Mouse (Mus musculus) gastrocnemius, adult 8-10 months (tissue): Measurements from ENCODE around the gene Gm572. TPM values are rescaled to one million over a fixed set of nuclear protein-coding genes. Genes with fewer than 3 reads are reported as not detected.

Source experiments
- DNase-seq, 2 experiments: peaks; one replicate each; pipeline ENCODE4 v3.0.0; 2022; ENCODE audit warnings: low spot score in 2 of 2
- total RNA-seq, 4 experiments: library from RNA; stranded (reverse); gene quantifications; 2 replicates each; pipeline ENCODE4 v1.2.4; 2022

The Gm572 gene
- total RNA-seq, 4 experiments from 2014 or later: 7.3 to 9.2 (median 8.8) TPM

DNA sequence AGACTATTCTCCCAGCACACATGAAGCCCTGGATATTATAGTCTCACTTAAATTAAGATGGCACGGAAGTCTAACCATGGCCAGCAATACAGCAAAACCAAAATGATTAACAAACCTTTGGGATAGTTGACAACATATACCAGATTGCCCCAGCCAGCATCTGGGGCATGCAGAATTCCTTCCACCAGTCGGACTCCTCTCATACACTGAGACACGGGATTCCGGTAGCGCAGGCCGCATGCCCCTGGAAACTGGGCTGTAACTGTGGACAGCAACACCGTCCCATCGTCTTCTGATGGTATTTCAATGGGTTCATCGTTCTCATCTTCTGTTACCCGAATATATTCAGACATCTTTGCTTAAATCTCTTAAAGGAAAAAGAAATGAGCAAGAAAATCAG, 18.1 kb upstream of the Gm572 start:
- DNase-seq: no peak

DNA sequence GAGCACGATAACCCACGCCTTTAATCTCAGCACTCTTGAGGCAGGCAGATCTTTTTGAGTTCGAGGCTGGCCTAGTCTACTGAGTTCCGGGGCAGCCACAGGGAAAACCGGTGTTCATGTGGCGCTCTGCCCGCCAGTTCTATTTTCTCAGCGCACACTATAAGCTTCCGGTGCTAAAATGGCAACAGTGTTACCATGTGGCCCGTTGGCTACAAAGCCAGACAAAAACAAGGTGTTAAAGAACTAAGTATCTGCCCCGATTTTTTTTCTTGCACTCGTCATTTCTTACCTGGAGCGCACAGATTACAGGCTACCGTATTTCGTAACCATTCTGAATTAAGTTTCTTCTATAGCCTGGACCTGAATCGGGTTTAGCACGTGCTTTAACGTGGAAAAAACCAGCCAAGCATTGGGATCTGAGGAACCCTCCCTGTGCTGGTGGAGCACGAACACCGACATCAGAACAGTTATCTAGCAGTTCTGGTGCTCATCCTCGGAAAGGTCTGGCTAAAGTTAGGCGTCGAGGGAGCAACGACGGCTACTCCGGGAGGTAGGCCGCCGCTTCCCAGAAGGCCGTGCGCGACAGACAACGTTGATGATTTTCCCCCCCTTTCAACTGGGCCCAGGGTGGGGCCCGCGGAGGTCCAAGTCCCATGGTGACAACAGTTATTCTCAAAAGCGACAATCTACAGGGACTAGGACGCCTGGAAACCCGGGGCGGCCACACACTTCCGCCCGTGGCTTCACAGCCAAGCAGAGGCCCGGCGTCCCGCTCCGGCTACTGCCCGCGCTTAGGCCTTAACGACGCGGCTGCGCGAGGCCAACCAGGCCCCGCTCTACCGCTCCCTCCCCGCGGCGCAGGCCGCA, 17.1 kb upstream of the Gm572 start:
- DNase-seq: no peak

DNA sequence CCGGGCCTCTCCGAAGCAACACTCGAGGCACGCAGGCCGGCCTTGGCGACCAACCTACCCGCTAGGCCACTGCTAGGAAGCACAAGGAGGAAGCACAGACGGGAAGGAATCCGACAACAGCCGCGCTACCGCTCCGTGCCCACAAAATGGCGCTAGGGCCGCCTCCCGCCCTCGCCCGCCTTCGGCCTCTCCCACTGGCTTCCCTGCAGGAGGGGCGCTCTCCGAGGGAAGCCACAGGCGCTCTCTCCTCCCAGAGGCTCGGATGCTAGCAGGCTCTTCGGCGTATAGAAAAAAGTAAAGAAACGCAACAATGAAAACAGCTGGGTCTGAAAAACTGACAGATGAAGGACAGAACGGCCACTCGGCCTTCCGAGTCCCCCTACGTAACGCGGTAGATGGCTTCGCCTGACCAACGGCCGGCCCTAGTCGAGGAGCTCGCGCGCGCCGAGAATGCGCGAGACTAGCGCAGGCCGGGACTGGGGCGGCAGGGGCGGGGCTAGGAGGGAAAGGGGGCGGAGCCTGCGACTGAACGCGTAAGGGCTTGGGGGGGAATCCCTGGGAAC, 16.4 kb upstream of the Gm572 start, which contains the start of gene Tardbp:
Tardbp (minus strand) TSS at position 397 of the 563 bp plus-strand sequence.
- peak; percentile 92 to 94 for DNase-seq

DNA sequence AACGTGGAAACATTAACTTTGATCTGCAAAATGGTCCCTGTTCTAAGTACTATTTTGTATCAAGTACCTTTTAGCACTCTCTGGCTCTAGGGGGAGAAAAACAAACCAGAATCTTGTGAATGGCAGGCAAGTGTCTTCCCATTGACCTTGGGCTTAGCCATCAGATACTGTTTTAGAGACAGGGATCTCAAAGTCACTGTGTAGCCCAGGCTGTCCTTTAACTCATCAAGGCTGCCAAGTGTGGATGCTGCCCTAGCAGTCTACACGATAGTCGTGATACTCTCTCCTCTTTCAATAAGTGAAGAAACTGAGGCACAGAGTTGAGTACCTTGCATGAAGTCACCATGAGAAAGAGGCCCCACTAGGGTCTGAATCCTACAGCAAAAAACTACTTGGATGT, 15.9 kb upstream of the Gm572 start:
- DNase-seq: no peak

DNA sequence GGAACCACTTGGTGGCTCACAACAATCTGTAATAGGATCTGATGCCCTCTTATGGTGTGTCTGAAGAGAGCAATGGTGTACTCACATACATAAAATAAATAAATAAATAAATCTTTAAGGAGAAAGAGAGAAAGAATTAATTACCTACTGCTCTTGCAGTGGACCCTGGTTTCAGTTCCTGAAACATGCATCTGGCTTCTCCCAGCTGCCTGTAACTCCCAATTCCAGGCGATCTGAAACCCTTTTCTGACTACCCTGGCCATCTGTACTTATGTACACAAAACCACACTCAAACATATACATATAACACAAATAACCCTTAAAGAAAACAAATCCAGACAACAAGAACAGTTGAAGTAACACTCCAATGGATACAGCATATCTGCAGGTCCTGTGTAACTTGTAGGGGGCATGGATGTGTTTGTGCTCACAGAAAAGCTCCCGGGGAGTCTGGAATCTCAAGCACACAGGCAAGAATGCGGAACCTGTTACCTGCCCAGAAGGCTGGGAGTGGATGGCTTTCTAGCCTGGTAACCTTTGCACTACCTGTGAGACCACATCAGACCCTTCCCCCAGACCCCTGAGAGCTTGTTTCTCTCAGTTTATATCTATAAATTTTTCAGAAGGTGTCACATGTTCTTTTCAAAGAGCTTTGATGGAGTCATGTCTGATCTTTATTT, 11.0 kb upstream of the Gm572 start:
- DNase-seq: no peak

DNA sequence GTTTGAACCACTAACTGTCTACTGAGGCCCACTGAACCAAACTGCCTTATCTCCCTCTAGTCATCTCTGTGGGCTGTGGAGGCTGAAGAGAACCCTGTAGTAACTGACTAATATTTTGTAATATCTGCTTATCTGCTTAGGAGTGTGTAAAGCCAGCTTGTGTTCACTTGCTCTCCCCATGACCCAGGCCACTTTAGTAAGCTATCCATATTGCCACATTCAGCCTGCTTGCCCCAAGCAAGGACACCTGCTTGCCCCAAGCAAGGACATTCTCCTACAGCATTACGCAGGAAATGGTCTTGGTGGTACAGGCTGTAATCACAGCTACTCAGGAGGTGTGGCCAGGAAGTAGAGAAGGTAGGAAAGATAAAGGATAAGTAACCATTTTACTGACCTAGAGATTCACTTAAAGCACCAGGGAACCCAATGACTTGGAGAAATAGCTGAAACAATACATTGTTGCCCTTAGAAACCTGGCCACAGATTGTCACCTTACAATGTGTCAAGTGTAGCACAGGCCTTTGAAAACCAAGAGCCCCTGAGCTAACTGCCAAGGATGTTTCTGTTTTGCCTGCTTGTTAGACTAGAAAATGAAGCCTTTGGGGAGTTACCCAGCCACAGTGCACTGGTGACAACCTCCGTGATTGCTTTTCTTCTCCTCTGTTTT, 9.6 kb upstream of the Gm572 start:
- no peak for DNase-seq

DNA sequence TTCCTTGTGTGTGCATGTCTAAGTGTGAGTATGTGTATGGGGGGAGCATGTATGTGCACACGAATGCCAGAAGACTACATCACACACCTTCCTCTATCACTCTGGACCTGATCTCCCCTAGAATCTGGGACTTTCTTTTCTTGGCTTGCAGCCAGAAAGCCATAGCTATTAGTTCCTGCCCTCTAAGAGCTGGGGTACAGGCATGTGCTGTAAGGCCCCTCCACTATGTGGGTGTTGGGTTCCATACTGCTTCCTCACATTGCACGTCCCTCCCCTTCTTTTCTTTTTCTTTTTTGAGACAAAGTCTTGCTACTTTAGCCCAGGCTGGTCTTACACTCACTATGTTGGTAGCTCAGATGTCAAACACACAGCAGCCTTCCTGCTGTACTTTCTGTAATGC, 7.8 kb upstream of the Gm572 start:
- no peak for DNase-seq

DNA sequence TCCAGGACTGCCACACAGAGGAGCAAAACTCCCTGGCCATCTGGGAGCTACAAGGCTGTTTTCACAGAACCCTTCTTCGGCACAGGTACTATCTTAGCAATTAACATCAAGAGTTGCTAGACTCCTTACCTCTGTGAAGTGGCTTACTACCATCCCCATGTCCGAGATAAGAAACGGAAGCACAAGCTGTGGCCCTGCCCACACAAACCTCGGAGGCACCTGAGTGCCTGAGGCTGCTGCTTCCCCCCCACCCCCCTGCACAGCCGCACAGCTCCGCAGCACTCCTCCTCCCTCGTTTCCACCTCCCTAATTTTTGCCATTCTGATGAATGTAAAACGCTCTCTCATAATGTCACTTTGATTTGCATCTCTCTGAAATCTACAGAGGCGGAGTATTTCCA, 4.8 kb upstream of the Gm572 start:
- no peak for DNase-seq

DNA sequence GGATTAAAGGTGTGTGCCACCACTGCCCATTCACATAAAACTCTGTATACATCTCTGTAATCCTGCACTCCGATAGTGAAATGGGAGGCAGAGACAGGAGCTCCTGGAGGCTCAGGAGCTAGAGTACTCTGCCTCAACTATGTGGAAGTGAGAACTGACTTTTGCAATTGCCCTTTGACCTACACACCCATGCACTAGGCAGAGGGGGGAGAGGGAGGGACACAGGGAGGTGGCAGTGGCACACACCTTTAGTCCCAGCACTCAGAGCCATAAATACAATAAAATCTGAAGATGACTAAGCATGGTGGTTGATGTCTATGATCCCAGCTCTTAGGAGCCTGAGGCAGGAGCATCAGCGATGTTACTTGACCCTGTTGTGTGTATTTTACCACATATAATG, 3.7 kb upstream of the Gm572 start:
- DNase-seq: no peak

DNA sequence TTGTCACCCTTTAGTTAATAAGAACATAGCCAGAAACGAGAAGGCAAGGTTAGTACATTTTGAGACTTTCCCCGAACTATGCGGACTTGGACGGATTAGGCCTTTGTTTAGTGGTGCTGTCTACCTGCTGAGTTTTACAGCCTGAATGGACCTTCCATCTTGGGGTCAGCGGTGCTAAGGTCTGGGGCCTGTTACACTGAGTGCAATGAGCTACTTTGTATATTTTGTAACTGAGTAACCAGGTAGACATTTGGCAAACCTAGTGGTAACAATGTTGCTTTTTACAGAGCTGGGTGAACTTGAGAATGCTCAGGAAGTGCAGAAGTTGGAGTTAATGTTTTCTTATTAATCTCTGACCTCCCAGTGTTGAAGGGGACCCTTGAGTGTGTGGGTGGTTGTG, 2.0 kb upstream of the Gm572 start:
- DNase-seq: no peak

DNA sequence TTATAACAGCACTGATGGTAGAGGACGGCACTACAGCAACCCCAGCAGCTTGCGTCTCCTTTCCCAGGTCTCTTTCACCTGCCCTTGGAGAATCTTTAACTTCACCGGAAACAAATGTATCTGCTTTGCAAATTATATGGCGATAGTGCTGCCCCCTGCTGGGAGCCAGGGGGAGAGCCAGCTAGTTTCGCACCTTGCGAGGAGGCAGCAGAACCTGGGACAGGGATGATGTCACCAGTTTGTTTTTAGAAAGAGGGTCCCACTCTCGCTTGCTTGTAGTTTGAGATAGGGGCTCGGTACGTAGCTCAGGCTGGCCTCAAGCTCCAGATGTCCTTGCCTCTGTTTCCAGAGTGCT, 1.0 kb downstream of the Gm572 start:
- peak in 1 of 2 experiments; percentile 35 for DNase-seq

DNA sequence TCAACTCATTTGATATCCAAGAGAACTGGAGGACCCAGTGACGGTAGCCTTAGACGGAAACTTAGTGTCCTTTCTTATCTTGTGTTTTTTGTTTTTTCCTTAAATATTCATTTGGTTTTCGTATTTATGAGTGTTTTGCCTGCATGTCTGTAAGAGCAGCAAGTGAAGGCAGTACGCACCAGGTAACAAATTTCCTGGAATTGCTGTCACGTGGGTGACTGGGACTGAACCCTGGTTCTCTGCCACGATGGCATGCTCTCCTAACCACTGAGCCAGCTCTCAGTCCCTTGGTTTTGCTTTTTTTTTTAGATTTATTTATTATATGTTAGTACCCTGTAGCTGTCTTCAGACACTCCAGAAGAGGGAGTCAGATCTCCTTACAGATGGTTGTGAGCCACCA, 1.8 kb downstream of the Gm572 start:
- no peak for DNase-seq

DNA sequence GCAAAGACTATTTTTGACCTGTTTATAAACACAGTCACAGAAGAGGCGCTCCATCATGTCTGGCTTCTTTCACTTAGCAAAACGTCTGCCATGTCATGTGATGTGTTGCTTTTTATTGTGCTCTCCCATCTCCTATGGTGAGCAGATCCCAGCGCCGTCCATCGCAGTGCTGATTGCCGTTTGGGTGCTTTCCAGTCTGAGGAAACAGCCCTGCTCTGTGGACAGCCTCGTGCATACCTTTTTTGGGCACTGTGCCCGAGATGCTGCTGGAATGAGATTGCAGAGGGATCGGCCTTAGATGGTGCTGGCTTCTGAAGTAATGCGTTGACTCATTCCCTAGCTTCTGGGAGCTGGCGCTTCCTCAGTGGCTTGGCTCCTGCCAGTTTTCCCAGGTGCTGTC, 3.5 kb downstream of the Gm572 start:
- DNase-seq: no peak

DNA sequence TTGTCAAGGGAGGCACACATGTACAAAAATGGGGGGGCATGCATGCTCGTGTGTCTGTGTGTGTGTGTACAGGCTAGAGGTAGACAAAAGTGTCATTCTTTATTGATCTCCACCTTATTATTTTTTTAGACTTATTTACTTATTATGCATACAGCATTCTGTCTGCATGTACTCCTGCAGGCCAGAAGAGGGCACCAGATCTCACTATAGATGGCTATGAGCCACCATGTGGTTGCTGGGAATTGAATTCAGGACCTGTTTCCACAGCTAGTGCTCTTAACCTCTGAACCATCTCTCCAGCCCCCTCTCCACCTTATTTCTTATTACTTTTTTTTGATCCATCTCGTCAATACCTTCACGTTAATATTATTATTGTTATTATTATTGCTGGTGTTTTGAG, 6.2 kb downstream of the Gm572 start:
- DNase-seq: no peak

DNA sequence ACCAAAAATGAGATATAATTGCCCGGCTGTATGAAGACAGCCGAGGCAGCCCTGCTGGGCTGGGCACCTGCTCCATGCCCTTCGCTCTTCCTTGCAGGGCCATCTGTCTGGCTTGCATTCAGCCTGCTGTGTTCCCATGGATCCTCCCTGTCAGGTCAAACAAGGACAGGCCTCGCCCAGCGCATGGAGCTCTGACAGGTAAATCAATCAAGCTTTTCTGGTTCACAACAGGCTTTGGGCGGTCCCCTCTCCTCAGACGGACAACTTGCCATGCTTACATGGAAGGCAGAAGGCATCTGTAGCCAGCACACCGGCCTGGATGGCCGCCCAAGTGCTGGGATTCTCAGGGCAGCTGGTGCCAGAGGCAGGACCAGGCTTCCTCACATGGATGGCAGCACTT, 7.9 kb downstream of the Gm572 start:
- DNase-seq: peak in 1 of 2 experiments; percentile 34

DNA sequence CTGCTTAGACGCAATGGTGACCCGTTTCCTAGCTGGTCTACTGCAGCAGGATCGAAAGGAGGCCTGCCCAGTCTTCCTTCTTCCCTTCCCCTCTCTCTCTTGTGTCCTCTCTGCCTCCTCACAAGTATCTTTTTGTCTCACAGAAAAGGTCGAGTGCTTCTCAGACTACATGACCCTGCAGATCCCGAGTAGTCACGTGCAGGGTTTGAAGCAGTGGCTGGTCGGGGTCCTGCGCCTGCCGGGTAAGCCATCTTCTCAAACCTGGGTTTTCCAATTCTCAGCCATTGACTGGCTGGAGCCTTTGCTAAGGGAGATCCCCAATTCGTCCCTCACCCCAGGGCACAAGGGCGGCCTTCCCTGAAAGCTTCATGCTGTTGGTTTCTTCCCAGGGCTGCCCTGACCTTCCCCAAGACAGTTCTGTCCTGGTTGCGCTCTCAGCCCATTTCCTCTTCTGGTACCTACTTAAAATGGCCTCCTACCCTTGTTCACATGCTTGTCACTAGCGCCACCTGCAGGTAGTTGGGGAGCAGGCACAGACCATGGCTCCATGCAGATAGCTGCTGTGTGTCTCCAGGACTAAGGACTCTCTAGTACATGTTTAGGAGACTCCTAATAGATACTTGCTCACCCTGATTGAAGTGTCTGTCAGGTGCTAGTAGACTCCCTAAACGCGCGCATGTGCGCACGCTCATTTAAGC, 11.7 kb downstream of the Gm572 start:
- no peak for DNase-seq

DNA sequence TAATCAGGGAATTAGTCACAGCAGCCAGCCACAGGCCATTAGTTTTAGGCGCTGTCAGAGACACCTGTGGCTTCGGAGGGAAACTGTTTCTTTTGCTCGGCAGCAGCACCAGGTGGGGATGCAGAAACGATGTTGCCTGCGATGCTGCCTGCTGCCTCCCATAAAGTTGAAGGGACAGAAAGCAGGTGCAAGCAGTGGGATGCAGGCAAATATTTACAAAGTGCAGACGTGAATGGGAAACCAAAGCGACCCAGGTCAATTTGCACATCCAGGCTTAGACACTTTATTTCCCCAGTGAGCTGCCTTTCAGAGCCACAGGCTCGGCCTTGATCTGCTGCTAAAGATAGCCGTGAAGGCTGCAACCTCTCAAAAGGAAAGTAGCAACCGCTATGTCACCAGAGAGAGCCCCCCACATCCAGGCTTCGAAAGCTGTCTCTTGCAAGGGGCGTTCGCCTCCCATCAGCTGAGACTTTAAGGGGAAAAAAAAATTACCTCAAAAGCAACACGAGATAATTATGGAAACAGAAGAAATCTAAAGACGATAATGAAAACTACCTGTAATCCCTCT, 13.7 kb downstream of the Gm572 start:
- no peak for DNase-seq

DNA sequence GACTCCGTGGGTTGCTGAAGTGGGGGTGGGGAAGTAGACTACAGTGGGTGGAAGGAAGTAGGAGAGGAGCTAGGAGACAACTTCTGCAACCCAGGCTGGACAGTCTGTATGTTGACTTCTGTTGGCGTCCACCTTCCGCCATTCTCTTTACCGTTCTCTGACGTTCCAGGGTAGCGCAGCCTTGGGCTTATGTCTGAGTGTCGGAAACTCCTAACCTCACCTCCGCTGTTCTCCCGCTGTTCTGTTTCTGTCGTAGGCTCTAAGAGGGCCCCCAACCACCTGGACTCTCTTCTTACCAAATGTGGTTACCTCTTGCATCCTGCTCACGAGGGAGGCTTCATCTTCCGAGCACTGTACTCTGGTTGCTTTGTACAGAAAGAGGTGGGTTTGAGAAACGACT, 14.7 kb downstream of the Gm572 start:
- DNase-seq: no peak

DNA sequence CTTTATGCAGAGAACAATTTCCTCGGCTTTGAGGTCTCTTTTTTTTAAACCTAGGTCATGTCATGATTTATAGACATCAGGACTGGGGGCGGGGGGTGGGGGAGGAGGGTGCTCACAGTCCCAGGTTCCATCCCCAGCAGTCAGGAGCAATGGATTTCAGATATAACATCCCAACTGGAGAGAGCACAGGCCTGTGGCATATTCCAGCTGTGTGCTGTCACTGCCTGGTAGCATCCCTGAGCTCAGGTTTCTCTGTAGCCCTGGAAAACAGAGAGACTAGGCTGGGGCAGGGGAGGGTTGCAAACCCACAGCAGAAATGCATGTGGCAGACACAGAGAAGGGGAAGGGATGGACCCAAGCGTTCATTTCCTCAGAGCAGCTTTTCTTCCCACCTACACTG, 17.1 kb downstream of the Gm572 start:
- DNase-seq: no peak

DNA sequence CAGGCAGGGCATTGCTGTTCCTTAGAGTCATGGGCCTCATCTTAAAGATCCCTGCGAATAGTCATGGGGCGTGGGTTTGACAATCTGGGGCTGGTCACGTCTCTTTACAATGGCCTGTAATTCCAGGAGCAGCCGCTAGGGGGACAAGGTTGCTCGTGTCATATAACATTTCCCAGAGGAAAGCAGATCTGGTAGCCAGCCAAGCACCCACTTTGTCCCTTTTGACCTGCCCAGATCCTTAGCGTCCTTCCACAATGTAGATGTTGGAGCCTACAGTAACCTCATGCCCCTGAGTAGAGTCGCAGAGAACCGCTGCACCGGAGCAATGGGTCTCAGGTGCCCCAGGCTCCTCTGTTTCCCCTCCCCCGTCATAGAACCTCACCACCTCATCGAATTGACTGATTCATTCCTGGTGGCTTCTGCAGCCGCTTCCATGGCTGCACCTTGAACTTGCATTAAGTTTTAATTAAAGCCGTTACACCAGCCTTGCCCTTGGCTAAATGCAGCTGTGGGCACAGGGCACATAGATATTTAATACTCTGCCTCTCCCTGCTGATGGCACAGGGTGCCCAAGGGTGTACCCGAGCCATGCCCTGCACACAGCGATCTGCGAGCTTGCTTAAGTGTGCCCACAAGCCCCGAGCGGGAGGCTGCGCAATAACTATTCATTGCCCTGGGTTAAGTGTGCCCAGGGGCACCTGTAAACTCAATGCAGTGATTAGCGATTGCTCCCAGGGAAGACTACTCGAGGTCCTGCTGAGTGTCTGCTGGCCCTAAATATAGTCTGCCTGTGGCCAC, 19.2 kb downstream of the Gm572 start:
- DNase-seq: peak; percentile 68 to 75
